Mouse (Mus musculus) splenic B cell, adult 2 months (primary cell): ENCODE measurements around the gene Ylpm1.

Source experiments
- DNase-seq: peaks from one replicate; pipeline ENCODE4 v3.0.0-alpha.2; 2011; ENCODE audit warnings: low read depth, low spot score
- H3K27me3 ChIP-seq: 2 replicates; pipeline ENCODE4 v1.6.1; 2012; ENCODE audit warnings: mild to moderate bottlenecking, low read length, moderate library complexity, mixed read lengths; ENCODE audit not compliant: control insufficient read depth, poor library complexity, insufficient read depth, severe bottlenecking
- H3K36me3 ChIP-seq: 2 replicates; pipeline ENCODE4 v1.6.1; 2012; ENCODE audit warnings: mild to moderate bottlenecking, low read length, moderate library complexity, mixed read lengths; ENCODE audit not compliant: control insufficient read depth, poor library complexity, insufficient read depth, severe bottlenecking

The Ylpm1 gene

GRCm38 (mm10) chr12:85110698-85111592 is 114.8 kb downstream of the Ylpm1 start, which contains the start of the genes Prox2 and Dlst:
Gene Prox2, minus strand, starts transcription at chr12:85110759.
Gene Dlst, plus strand, starts transcription at chr12:85110833.
- peaks cover 2% of the 10 kb centered on the region; the same call in 1 of the 2 replicates for H3K36me3 ChIP-seq
- DNase-seq = peak; percentile 86
- no peaks in the 10 kb centered on the region for H3K27me3 ChIP-seq

GRCm38 (mm10) chr12:85112550-85113251 is 116.6 kb downstream of the Ylpm1 start:
- H3K27me3 ChIP-seq = no peaks in the 10 kb centered on the region
- DNase-seq = no peak
- H3K36me3 ChIP-seq = peaks cover 2% of the 10 kb centered on the region; the same call in 1 of the 2 replicates

- Histone ChIP-seq H3K36me3 (peaks cover 3% of the 10 kb centered on the region; the same call in 1 of the 2 replicates), H3K27me3 (no peaks in the 10 kb centered on the region)
- DNase-seq = no peak
Measured at GRCm38 (mm10) chr12:85113337-85113736, 117.2 kb downstream of the Ylpm1 start.

- DNase-seq = no peak
- no peaks in the 10 kb centered on the region for H3K27me3 ChIP-seq
- H3K36me3 ChIP-seq = peaks cover 5% of the 10 kb centered on the region; the same call in 1 of the 2 replicates
Measured at GRCm38 (mm10) chr12:85113917-85114316, 117.8 kb downstream of the Ylpm1 start.

- no peak for DNase-seq
- H3K36me3 ChIP-seq = peaks cover 5% of the 10 kb centered on the region
- H3K27me3 ChIP-seq = no peaks in the 10 kb centered on the region
Measured at GRCm38 (mm10) chr12:85115678-85116077, 119.6 kb downstream of the Ylpm1 start.
